Mouse (Mus musculus) heart, adult 2 months (tissue): ENCODE data around the gene Fbxw24. TPM values are rescaled to one million over a fixed set of nuclear protein-coding genes. Genes with fewer than 3 reads are reported as not detected.
"Not testable (repeated sequence)": the region's sequence is repeated elsewhere in the genome, so short reads cannot be mapped to it uniquely, and the experiment has no call there.

Source experiments
- DNase-seq, 2 experiments: peaks; one replicate each; pipeline ENCODE4 v3.0.0; 2021
- H3K27ac ChIP-seq: fragments of 200-600 bp; 2 replicates; pipeline ENCODE4 v1.8.1; 2022
- H3K27me3 ChIP-seq: fragments of 200-500 bp; 2 replicates; pipeline ENCODE4 v1.6.1; 2012; ENCODE audit warnings: mild to moderate bottlenecking, low read length, inconsistent platforms, mixed read lengths; ENCODE audit not compliant: control insufficient read depth, insufficient read depth
- H3K36me3 ChIP-seq: fragments of 200-500 bp; 2 replicates; pipeline ENCODE4 v1.6.1; 2012; ENCODE audit warnings: low read length, inconsistent platforms; ENCODE audit not compliant: control insufficient read depth, insufficient read depth
- H3K4me1 ChIP-seq: fragments of 200-500 bp; 2 replicates; pipeline ENCODE4 v1.6.1; 2011; ENCODE audit warnings: low read length; ENCODE audit not compliant: control insufficient read depth, insufficient read depth
- H3K4me3 ChIP-seq: fragments of 200-600 bp; 2 replicates; pipeline ENCODE4 v1.8.1; 2022
- H3K79me2 ChIP-seq: fragments of 200-500 bp; replicated peaks from 2 replicates; pipeline ENCODE4 v1.6.1; 2012; ENCODE audit warnings: mild to moderate bottlenecking, inconsistent platforms, low read length, moderate library complexity, mixed read lengths; ENCODE audit not compliant: control insufficient read depth, insufficient read depth
- H3K9ac ChIP-seq: fragments of 200-500 bp; 2 replicates; pipeline ENCODE4 v1.6.1; 2012; ENCODE audit warnings: low read depth, mild to moderate bottlenecking, control low read depth, inconsistent platforms, low read length, mixed read lengths
- CTCF ChIP-seq: fragments of 200-600 bp; IDR thresholded peaks from 2 replicates; pipeline ENCODE4 v1.8.1; 2022; ENCODE audit warnings: antibody characterized with exemption, mild to moderate bottlenecking, moderate library complexity
- EP300 ChIP-seq: fragments of 200-500 bp; IDR thresholded peaks from 2 replicates; pipeline ENCODE4 v1.6.1; 2011; ENCODE audit warnings: low read depth, low read length, control low read depth; ENCODE audit not compliant: insufficient read depth
- POLR2A ChIP-seq: fragments of 200-500 bp; IDR thresholded peaks from 2 replicates; pipeline ENCODE4 v1.6.1; 2011; ENCODE audit warnings: mild to moderate bottlenecking, low read depth, low read length, control low read depth; ENCODE audit not compliant: insufficient read depth
- WGBS: fragments of 180-500 bp; shearing (Covaris S2); methylation state at CpG from one replicate; pipeline ENCODE4 v1.1.7; 2018; 5-methylcytosine and 5-hydroxymethylcytosine counted together
- intact Hi-C: fragments of 180-260 bp; cut with DNase I; formaldehyde crosslinking; loops from one replicate; pipeline ENCODE4 v1.15.1; 2025
- polyA plus RNA-seq: library from polyadenylated mRNA; depleted of rRNA; stranded (reverse); fragments of >200 nt; gene quantifications from 2 replicates; pipeline ENCODE4 v1.2.3, GENCODE M21; 2012; rRNA removed
- total RNA-seq, 2 experiments: library from RNA; stranded (reverse); gene quantifications; 2 replicates each; pipeline ENCODE4 v1.2.3; 2021

The Fbxw24 gene
- total and polyA plus RNA-seq, 3 experiments = not detected

DNA sequence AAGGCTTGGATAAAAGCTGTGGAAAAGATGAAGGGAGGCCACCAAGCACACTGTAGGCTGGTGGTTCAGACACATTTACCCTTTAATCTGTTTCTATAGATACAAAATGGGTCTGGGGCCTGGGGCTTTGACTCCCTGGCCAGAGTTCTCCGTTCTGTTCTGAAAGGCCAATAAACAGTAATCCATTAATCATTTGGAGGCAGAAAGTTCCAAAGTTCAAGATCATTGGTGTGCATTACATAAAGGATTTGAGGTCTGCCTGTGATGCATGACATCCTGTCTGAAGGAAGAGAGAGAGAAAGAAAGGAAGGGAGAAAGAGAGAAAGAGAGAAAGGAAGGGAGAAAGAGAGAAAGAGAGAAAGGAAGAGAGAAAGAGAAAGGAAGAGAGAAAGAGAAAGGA is 60.3 kb downstream of the Fbxw24 start:
- Histone ChIP-seq H3K27me3 (no peaks in the 10 kb centered on the region), H3K27ac (no peak overlapping the region), H3K36me3 (no peaks in the 10 kb centered on the region), H3K4me1 (no peaks in the 10 kb centered on the region), H3K9ac (no peak overlapping the region), H3K79me2 (no peaks in the 10 kb centered on the region), H3K4me3 (no peak overlapping the region)
- intact Hi-C loops = no loop called here
- no peak for DNase-seq
- WGBS = 74% methylated on average over 1 of the region's 1 CpGs
- TF ChIP-seq EP300 (no peak), CTCF (no peak), POLR2A (no peak)

DNA sequence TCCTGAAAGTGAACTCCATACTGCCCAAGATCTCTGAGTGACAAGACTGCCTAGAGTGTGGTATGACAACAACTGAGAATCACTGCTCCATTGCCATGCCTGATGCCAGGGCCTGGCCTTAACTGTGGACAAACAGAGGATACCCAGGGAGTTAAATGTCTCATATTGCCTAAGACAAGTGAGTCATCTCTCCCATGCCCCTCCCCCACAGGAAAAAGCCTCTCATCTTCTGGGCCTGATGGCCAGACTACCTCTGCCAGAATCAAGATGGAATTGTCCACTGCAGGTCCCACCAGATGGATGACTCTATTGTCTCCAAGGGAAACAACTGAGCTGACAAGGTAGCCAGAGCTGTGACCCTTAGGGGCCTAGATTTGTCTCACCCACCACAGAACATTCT is 63.8 kb downstream of the Fbxw24 start:
- intact Hi-C loops, H3K27ac ChIP-seq, H3K4me3 ChIP-seq, H3K79me2 ChIP-seq, H3K27me3 ChIP-seq, DNase-seq, H3K9ac ChIP-seq, H3K36me3 ChIP-seq, H3K4me1 ChIP-seq: not testable (repeated sequence)

DNA sequence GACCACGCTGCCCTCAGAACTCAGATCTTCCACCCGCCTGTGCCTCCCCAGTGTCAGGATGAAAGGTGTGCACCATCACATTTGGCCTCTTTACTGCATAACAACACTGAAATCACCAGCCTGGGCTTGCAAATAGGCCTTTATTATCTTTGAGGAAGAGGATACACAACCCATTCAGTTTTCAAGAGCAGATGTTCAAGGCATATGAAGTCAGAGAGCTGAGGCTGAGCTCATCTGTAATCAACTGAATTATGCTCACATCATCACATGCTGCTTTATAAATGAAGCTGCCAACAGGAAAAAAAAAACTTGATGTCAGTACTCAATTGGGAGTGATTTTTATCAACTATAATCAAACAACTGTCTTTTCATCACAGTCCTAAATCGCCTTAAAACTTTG is 73.4 kb downstream of the Fbxw24 start:
- Histone ChIP-seq H3K79me2 (no peaks in the 10 kb centered on the region), H3K9ac (no peak overlapping the region), H3K36me3 (no peaks in the 10 kb centered on the region), H3K27me3 (no peaks in the 10 kb centered on the region), H3K4me3 (no peak overlapping the region), H3K27ac (no peak overlapping the region), H3K4me1 (no peaks in the 10 kb centered on the region)
- TF ChIP-seq EP300 = no peak
- TF ChIP-seq CTCF = no peak
- no peak for TF ChIP-seq POLR2A
- intact Hi-C loops = no loop called here
- no peak for DNase-seq
- WGBS = 55% methylated on average over 3 of the region's 3 CpGs

Other genes with a start within 250 kb of the Fbxw24 start
- not detected for gene Fbxw22, start 221.8 kb downstream of the Fbxw24 start, total RNA-seq
- not detected in 2 replicates for gene Fbxw22, start 221.8 kb downstream of the Fbxw24 start, polyA plus RNA-seq
- not detected for gene Fbxw16, start 176.9 kb downstream of the Fbxw24 start, total RNA-seq
- gene Fbxw16, start 176.9 kb downstream of the Fbxw24 start, polyA plus RNA-seq = not detected in 2 replicates
- not detected for gene Fbxw19, start 130.2 kb downstream of the Fbxw24 start, total RNA-seq
- gene Fbxw19, start 130.2 kb downstream of the Fbxw24 start, polyA plus RNA-seq = not detected in 2 replicates
- gene Fbxw15, start 57.8 kb downstream of the Fbxw24 start, total RNA-seq = not detected
- not detected in 2 replicates for gene Fbxw15, start 57.8 kb downstream of the Fbxw24 start, polyA plus RNA-seq
- not detected for gene Fbxw25, start 38.6 kb upstream of the Fbxw24 start, total RNA-seq
- gene Fbxw25, start 38.6 kb upstream of the Fbxw24 start, polyA plus RNA-seq = not detected in 2 replicates
- not detected for gene Fbxw18, start 76.6 kb upstream of the Fbxw24 start, total RNA-seq
- gene Fbxw18, start 76.6 kb upstream of the Fbxw24 start, polyA plus RNA-seq = not detected in 2 replicates
- not detected for gene Fbxw26, start 120.0 kb upstream of the Fbxw24 start, total RNA-seq
- gene Fbxw26, start 120.0 kb upstream of the Fbxw24 start, polyA plus RNA-seq = not detected in 2 replicates
- not detected for gene Fbxw27, start 164.6 kb upstream of the Fbxw24 start, total RNA-seq
- not detected in 2 replicates for gene Fbxw27, start 164.6 kb upstream of the Fbxw24 start, polyA plus RNA-seq
- gene Spink8, start 186.2 kb upstream of the Fbxw24 start, total RNA-seq = not detected
- gene Spink8, start 186.2 kb upstream of the Fbxw24 start, polyA plus RNA-seq = not detected in 2 replicates
- gene Nme6, start 206.7 kb upstream of the Fbxw24 start, total RNA-seq = 10 to 100 TPM; 20.1 to 20.6 TPM
- gene Nme6, start 206.7 kb upstream of the Fbxw24 start, polyA plus RNA-seq = 31.0 and 43.0 TPM in 2 replicates
- gene Camp, start 223.6 kb upstream of the Fbxw24 start, total RNA-seq = not detected
- gene Camp, start 223.6 kb upstream of the Fbxw24 start, polyA plus RNA-seq = 0.35 and 1.5 TPM in 2 replicates
- 1 to 10 TPM; 4.4 to 4.9 TPM for gene Cdc25a, start 249.5 kb upstream of the Fbxw24 start, total RNA-seq
- 2.1 and 2.8 TPM in 2 replicates for gene Cdc25a, start 249.5 kb upstream of the Fbxw24 start, polyA plus RNA-seq